Mouse (Mus musculus): ENCODE measurements around the gene Zfp553.

Zfp553 gene

DNA sequence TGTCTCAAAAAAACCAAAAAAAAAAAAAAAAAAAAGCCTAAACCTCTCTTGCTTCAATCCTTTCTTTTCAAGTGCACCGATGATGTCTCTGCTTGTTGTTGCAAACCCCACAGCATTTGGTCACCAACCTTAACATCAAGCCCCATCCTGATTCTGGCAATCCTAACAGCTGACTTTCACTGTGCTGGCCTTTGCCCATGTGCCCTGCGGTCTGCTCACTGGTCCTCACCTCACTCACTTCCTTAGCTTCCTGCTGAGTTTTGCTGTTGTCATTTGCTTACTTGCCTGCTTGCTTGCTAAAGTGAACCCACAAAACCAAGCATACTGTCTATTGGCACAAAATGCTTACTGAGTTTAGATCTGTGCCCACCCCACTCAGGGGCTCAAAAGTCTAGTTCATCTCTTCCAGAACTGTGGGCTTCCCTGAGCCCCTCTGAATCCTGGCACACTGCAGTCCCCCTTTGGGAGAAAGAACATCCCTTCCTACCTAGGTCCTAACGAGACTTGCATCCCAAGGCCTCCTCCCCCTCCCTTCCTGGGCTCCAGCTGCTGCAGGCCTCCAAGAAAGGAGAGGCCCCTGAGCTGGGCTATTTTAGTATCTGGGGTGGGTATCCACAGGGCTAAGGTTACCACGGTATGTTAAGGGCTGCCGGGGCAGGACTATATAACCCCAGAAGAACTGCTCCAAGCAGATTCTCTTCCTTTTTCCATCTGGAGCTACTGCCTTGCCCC is 21.7 kb upstream of the Zfp553 start:
- DNase-seq (ENCODE audit: low read depth, low spot score): no peak

DNA sequence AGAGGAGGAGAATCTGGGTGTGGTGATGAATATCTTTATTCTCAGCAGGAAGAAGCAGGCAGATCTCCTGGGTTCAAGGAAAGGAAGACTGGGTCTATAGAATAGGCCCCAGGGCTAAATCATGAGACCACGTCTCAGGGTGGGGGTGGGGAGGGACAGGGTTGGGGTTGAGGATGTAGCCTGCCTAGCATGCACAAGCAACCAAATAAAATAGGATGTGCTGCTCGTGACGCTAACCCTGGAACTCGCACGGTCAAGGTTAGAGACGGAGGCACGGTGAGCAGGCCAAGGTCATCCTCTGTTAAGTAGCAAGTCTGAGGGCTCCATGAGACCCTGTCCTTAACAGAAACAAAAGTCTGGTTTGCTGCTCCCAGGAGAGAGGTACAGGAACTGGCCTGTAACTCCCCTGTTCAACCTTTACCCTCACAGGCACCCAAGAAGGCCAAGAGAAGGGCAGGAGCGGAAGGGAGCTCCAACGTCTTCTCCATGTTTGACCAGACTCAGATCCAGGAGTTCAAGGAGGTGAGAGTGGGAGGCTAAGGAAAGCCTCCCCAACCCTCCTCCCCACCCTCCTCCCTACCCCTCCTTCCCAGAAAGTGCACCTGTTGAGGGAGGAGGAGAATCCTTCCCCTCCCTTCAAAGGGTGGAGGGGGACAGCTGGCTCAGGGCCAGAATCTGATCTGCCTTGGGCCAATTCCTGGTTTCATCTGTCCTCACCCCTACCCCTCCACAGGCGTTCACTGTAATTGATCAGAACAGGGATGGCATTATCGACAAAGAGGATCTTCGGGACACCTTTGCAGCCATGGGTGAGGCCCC is 20.2 kb upstream of the Zfp553 start:
- no peak for DNase-seq (ENCODE audit: low read depth, low spot score)

DNA sequence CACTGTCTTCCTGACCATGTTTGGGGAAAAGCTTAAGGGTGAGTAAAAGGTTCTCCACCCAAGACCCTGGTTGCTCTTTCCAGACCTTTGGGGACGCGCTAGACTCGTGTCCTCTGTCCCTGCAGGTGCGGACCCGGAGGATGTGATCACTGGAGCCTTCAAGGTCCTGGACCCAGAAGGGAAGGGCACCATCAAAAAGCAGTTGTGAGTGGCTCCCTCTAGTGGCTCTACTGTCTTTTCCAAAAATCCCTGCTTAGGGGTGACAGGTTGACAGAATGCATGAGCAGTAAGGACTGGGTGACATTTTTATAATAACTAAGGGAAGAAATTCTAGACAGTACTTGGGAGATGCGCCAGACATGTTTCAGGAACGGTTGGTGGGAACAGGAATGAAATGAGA is 19.4 kb upstream of the Zfp553 start:
- DNase-seq (ENCODE audit: low read depth, low spot score): no peak

DNA sequence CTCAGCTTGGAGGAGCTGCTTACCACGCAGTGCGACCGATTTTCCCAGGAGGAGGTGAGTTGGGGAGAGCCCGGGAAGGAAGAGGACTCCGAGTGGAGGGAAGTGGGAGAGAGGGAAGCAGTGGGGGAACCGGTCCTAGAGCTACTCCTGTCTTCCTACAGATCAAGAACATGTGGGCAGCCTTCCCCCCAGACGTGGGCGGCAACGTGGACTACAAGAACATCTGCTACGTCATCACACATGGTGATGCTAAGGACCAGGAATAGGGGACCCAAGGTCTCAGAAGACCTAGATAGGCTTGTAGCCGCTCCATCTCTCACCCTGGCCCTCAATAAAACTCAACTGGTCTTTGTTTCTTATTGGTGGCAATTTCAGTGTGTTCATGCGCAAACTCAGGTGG is 18.9 kb upstream of the Zfp553 start:
- no peak for DNase-seq (ENCODE audit: low read depth, low spot score)

DNA sequence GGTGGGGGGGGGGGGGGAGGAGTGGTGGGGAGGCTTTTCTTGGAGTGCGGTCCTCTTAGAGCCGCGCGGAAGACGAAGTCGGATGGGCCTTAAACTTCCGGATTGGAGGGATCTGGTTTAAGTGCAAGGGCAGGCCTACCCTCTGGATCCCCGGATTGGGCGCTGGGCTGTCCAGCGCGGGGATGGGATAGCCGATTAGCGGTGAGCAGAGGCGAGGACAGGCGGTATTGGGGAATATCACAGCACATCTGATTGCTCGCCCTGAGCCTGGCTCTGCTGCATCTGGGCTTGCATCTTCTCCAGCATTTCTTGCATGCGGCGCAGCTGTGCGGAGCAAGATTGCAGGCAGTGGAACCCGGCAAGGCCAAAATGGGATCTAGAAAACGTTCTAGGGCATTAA is 18.3 kb upstream of the Zfp553 start:
- DNase-seq (ENCODE audit: low read depth, low spot score): no peak

DNA sequence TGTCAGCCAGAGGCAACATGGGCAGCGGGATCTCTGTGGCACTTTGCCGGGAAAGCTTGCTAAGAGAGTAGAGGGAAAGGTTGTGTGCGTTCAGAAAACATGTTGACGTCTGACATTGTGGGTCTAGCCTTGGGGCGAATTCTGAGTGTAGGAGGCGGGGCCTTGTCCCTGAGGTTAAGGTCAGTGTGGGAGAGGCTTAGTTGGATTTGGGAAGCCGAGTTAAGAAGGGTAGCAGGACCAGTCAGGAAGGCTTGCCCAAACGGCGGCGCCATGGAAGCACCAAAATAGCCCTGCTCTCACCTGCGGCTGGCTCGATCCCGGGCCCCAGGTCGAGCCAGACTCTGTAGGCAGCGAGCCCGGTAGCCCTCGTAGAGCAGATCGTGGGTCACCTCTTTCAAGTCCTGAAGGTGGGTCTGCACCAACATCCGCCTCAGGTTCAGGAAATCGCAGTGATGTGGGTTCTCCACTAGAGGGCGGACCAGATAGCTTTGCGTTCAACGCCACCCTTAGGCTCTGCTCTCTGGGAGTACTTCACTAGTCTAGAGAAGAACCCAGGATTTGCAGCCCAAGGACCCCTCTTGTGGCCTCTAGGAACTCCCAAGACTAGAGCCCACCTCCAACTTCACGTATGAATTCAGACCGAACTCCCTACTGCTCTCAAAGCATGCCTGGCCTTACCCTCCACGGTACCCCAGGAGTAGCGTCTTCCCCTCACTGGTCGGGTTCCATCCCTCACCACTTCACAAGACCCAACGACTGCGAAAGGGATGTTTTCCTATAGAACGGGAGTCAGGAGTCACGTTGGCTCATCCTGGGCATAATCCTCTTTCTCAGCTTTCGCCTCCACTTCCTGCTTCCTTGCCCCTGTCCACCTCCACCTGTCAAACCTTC is 17.6 kb upstream of the Zfp553 start:
- DNase-seq (ENCODE audit: low read depth, low spot score): no peak

DNA sequence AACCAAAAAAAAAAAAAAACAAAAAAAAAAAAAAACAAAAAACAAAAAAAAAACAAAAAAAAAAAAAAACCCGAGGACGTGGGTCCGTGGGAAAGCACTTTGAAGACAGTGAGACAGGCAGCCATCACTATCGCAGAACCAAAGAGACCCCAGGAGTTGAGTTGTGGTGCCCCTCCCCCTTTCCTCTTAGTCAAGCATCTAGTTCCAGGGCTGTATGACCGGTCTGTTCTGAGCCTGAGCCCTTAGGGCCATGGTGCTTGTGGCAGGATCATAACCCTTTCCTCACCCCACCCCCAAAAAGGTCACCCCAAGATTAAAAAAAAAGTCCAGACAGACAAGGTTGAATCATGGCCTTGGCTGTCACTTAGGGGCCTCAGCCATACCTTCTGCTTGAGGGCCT is 16.6 kb upstream of the Zfp553 start:
- DNase-seq (ENCODE audit: low read depth, low spot score): no peak

DNA sequence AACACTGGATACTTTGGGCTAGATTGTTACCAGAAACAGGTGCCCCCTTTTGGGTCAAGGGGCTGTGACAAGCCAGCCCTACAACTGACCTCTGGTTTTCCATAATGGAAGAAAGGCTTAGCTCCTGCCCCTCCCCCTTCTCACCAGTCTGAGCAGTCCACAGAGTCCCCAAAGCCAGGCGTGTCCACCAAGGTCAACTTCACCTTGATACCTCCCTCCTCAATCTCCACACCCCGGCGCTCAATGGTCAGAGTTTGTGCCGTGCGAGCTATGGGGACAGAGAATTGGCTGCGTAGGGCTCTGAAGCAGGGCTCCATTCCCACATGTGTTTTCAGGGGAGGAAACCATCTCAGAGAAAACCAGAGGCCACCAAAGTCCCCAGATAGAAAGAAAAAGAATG is 15.4 kb upstream of the Zfp553 start:
- DNase-seq (ENCODE audit: low read depth, low spot score): no peak

DNA sequence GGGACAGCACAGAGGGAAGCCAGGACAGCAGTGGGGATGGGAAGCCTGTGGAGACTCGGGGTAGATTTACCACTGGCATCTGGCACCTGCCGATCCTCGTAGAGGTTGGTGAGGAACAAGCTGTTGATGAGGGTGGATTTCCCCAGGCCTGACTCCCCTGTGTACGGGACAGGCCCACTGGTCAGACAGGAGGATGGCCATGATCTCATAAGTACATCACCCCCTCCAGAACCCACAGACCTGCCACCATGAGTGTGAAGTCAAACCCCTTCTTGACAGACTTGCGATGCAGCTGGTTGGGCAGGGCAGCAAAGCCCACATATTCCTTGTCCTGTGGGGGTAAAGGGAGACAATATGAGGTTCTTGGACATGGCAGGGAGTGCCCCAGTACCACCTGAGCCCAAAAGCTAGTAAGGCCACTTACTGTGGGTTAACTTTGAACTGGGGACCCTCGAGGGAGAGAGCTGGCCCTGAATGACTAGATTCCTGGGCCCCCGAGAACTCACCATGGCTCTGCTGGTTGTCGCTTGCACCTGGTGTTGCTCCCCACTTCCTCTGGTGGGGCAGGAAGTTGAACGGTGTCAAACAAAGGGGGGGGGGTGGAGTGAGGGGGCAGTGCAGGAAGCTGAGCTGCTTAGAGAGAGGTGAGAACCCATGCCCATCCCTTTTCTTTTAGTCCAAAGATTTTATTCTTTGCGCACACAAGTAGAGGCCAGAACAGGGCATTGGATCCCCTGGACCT is 14.8 kb upstream of the Zfp553 start:
- DNase-seq (ENCODE audit: low read depth, low spot score): no peak

DNA sequence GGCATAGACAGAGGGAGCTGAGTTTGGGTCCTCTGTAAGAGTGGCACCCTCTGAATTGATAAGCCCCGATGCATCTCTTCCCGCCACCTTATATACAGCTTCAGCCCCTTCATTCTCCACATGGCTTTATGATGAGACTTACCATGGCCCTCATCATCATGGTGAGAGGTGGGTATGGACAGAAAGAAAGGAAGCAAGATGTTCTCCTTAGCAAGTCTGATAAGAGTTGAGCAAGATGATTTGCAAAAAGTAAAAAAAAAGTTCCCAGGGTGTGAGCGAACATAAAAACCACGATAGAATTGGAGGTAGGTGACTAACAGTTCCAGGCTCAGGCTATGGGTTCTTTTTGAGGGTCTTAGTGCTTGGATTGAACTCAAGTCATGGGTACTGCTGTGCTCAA is 14.2 kb upstream of the Zfp553 start:
- DNase-seq (ENCODE audit: low read depth, low spot score): no peak

DNA sequence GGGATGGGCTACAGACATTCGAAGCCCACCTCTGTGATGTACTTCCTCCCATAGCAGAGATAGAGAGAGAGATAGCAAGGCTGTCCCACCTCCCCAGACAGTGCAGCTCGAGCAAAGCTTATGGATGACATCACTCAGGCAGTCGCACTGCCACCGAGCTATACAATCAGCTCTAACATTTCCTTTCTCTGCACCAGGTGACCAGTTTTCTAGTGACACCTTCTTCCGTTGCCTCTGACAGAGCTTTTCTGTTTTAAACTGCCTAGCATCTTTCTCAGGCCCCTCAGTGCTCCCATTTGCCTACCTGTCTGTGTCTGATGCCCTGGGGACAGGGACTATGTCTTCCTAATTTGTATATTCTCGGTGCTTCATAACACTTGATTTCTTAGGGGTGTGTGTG is 12.4 kb upstream of the Zfp553 start:
- DNase-seq (ENCODE audit: low read depth, low spot score): no peak

DNA sequence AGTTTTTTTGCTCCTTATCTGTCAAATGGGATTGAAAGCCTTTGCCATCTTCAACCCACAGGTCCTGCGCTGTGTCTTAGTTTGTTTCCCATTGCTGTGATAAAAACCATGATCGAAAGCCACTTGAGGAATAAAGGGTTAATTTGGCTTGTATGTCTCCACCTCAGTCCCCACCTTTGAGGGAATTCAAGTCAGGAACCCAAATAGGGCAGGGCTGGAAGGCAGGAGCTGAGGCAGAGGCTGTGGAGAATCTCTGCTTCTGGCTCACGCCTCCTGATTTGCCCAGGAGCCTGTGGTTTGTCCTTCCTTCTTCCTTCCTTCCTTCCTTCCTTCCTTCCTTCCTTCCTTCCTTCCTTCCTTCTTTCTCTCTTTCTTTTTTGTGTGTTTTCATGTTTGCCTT is 9.8 kb upstream of the Zfp553 start:
- no peak for DNase-seq (ENCODE audit: low read depth, low spot score)

DNA sequence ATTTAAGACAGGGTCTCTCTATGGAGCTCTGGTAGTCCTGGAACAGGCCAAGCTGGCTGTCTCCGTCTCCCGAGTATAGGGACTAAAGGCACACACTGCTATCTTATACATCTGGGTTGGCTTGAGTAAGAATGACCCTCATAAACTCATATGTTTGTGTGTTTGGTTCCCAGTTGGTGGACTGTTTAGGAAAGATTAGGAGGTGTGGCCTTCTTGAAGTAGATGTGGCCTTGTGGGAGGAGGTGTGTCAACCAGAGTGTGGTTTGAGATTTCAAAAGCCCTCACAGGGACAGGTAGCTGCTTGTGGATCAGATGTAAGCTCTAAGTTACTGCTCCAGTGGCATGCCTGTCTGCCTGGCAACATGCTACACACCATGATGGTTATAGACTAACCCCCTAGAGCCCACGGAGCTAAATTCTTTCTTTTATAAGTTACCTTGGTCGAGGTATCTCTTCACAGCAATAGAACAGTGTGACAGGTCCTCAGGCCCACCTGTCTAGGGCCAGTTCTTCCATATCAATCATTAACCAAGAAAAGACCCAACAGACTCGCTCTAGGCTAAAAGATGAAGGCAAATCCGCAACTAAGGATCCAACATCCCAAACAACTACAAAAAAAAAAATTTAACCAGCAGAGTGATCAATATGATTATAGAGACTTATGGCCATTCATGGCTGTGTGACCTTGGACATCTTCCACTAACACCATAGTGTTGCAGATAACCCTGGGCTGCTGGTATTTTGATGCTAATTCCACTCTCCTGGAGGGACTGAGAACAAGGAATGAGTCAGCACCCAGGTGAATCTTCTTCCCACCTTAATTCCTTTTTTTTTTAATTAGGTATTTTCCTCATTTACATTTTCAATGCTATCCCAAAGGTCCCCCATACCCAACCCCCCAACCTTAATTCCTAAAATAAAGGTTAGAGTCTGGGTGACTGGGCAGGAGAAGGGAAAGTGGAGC is 9.1 kb upstream of the Zfp553 start:
- DNase-seq (ENCODE audit: low read depth, low spot score): no peak

DNA sequence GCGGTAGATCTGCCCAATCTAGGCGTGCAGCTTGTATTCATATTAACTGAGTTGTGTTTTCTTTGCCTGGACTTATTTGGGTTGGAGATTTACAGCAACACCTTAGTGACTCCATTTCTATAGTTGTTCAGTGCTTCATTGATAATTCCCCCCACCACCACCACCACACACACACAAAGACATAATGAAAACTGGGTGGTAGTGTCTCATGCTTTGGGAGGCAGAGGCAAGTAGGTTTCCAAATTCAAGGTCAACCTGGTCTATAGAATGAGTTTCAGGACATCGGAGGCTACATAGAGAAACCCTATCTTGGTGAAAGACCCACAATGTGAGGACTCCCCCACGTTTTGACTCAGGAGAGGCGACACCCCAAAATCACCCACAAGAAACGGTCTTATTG is 8.2 kb upstream of the Zfp553 start:
- no peak for DNase-seq (ENCODE audit: low read depth, low spot score)

DNA sequence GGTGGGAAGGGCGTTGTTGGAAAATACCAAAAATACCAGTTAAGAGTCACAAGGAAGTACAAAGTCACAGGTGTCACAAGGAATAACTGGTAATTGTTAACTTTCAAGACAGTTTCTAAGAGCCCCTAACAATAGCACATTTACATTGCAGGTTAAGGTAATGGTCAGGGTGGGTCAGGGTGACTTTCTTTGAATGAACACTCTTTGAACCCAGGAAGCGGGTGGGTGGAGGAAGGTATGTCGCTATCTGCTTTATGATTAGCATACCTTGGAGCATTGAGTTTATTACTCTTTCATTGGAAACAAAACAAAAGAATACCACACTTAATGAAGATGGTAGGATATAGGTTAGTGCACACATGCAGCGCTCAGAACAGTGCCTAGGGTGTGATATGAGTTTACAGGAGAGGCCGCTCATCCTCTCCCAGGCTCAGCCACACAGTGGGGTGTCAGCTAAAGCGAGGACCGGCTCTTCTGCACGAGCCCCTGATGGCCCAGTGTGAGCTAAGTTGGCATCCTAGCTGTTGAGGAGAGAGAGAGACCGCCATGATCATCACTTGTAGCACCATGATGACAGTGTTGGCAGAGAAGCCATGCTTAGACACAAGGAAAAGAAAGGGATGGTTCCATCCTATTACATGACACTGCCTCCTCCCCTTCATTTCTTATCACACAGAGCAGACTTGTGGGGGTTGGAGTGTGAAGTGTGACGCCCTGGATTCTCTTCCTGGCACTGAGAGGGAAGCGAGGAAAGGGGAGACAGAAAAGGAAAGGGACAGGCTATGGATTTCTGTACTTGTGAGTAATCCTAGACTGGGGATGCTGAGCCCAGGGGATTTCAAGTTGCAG is 7.5 kb upstream of the Zfp553 start:
- DNase-seq (ENCODE audit: low read depth, low spot score): peak; percentile 83

DNA sequence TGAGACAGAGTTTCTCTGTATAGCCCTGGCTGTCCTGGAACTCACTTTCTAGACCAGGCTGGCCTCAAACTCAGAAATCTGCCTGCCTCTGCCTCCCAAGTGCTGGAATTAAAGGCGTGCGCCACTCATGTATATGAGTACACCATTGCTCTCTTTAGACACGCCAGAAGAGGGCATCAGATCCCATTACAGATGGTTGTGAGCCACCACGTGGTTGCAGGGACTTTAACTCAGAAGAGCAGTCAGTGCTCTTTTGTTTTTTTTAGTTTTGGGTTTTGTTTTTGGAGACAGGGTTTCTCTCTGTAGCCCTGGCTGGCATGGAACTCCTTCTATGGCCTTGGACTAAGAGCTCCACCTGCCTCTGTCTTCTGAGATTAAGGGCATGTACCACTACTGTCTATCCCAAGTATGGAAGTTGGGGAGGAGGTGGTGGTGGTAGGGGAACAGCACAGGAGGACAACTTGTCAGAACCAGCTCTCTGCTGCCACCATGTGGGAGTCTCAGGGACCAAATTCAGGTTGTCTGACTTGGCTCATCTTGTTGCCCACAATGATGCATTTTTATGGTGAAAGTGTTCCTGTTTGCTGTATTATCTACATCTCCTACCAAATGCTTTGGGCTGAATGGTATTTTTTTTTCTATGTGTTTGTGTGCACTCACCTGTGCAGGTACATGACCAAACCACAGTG is 4.1 kb upstream of the Zfp553 start:
- DNase-seq (ENCODE audit: low read depth, low spot score): peak; percentile 80

DNA sequence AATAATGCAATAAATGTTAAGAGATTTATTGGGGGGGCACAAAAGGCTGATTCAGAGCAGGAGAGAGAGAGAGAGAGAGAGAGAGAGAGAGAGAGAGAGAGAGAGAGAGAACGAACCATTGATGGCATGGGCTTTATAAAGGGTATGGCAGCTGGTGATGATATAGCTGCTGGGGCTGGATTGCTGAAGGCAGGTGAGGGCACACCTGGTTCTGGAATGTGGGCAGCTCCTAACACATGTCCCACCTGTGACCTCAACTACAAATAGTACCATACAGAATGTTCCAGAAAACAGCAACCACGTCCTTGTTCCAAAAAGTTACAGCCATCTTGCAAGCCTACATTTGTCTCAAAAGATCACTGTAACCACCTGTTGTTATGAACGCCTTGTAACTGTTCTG is 1.5 kb upstream of the Zfp553 start:
- DNase-seq (ENCODE audit: low read depth, low spot score): no peak

DNA sequence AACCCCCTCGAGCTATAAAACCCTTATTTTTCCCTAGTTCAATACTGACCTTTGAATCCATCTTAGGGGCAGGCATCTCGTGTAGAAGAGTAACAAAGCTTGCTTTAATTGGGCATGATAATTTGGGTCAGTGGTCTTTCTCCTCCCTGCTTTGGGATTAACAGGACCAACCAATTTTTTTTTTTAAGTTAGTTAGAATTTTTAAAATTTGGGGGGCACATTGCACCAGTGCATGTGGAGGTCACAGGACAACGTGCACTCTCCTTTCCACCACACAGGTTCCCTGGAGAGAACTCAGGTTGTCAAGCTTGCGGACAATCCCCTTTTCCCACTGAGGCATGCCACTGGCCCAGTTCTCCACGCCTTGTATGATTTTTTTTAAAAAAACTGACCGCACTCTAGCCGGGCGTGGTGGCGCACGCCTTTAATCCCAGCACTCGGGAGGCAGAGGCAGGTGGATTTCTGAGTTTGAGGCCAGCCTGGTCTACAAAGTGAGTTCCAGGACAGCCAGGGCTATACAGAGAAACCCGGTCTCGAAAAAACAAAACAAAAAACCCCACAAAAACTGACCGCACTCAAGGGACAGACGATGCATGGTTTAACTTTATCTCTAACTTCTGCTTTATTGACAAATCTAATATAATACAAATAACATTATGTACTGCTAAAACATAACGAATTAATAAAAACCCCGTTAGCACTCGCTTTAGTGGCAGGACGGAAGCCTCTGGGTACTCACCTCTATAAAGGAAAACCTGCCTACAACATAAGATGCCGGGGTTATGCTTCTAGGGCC is 837 bp upstream of the Zfp553 start:
- DNase-seq (ENCODE audit: low read depth, low spot score): no peak
